Mouse (Mus musculus) limb, embryonic 12.5 days (tissue): ENCODE measurements around the gene Coq9. TPM values are rescaled to one million over a fixed set of nuclear protein-coding genes. Genes with fewer than 3 reads are reported as not detected.
"Not testable (repeated sequence)": the region's sequence is repeated elsewhere in the genome, so short reads cannot be mapped to it uniquely, and the experiment has no call there.

Source experiments
- ATAC-seq: fragments of 200-750 bp; cut with Nextera tagmentation; 2 replicates; pipeline ENCODE4 v1.8.0; 2017; ENCODE audit warnings: low read depth, moderate TSS enrichment; ENCODE audit not compliant: insufficient number of reproducible peaks, insufficient read depth, low FRiP score, low TSS enrichment
- H3K27ac ChIP-seq: fragments of 300-500 bp; sonication (generic); 2 replicates; pipeline ENCODE4 v1.5.1; 2016; ENCODE audit warnings: mild to moderate bottlenecking, moderate library complexity
- H3K27me3 ChIP-seq: fragments of 300-500 bp; sonication (generic); 2 replicates; pipeline ENCODE4 v1.6.1; 2016; ENCODE audit warnings: mild to moderate bottlenecking, moderate library complexity
- H3K36me3 ChIP-seq: fragments of 300-500 bp; sonication (generic); 2 replicates; pipeline ENCODE4 v1.6.1; 2016; ENCODE audit warnings: mild to moderate bottlenecking, moderate library complexity
- H3K4me1 ChIP-seq: fragments of 300-500 bp; sonication (generic); replicated peaks from 2 replicates; pipeline ENCODE4 v1.6.1; 2016
- H3K4me2 ChIP-seq: fragments of 300-500 bp; sonication (generic); 2 replicates; pipeline ENCODE4 v1.6.1; 2016; ENCODE audit warnings: mild to moderate bottlenecking, moderate library complexity
- H3K4me3 ChIP-seq: fragments of 300-500 bp; sonication (generic); replicated peaks from 2 replicates; pipeline ENCODE4 v1.5.1; 2016; ENCODE audit warnings: mild to moderate bottlenecking
- H3K9ac ChIP-seq: fragments of 300-500 bp; sonication (generic); replicated peaks from 2 replicates; pipeline ENCODE4 v1.6.1; 2016; ENCODE audit warnings: mild to moderate bottlenecking, moderate library complexity
- H3K9me3 ChIP-seq: fragments of 300-500 bp; sonication (generic); 2 replicates; pipeline ENCODE4 v1.6.1; 2016; ENCODE audit warnings: mild to moderate bottlenecking, moderate library complexity
- WGBS: fragments of 180-500 bp; shearing (Covaris S2); methylation state at CpG from one replicate; pipeline ENCODE4 v1.1.7; 2016; 5-methylcytosine and 5-hydroxymethylcytosine counted together
- polyA plus RNA-seq: library from polyadenylated mRNA; unstranded; fragments of >200 nt; fragmentation: Nextera tagmentation; extraction: Ambion mirVana; gene quantifications from 2 replicates; pipeline ENCODE4 v1.2.1, GENCODE M21; 2016

Gene Coq9
- polyA plus RNA-seq, 1 experiment from 2014 or later: 64.4 TPM

- no peaks in the 10 kb centered on the region for H3K27me3 ChIP-seq
- no peaks in the 10 kb centered on the region for H3K9me3 ChIP-seq
- H3K36me3 ChIP-seq: peaks cover 76% of the 10 kb centered on the region
- no peak overlapping the region for H3K4me2 ChIP-seq
- ATAC-seq: peak; percentile 34; the same call in 1 of the 2 replicates
- no peak overlapping the region for H3K9ac ChIP-seq
- H3K4me1 ChIP-seq: no peaks in the 10 kb centered on the region
- no peak overlapping the region for H3K4me3 ChIP-seq
- H3K27ac ChIP-seq: no peak overlapping the region
- 78% methylated on average over 23 of the region's 23 CpGs for WGBS
Observed at GRCm38 (mm10) chr8:94822637-94823560, 15.2 kb upstream of the Coq9 start.

DNA sequence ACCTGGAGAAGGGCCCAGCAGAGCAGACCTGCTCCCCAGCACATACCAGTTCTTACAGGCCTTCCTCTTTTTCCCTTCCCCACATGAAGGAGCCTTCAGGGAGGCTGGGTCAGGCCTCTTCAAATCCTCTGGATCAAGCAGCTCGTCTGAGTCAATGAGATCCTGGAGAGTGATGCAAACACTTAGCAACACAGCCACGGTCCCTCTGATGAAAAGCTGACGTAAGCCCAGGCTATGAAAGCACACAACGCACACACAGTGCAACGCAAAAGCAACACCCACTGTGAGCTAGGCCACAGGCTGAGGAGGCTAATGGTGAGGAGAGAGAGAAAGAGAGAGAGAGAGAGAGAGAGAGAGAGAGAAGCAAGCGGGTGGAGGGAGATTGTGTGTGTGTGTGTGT lies 13.0 kb upstream of the Coq9 start:
- peaks cover 90% of the 10 kb centered on the region for H3K36me3 ChIP-seq
- H3K9me3 ChIP-seq: no peaks in the 10 kb centered on the region; the same call in 1 of the 2 replicates
- H3K4me3 ChIP-seq: no peak overlapping the region
- no peak overlapping the region for H3K4me2 ChIP-seq
- no peak overlapping the region for H3K9ac ChIP-seq
- ATAC-seq: no peak
- no peaks in the 10 kb centered on the region for H3K4me1 ChIP-seq
- H3K27ac ChIP-seq: no peak overlapping the region
- WGBS: 89% methylated on average over 6 of the region's 6 CpGs
- H3K27me3 ChIP-seq: no peaks in the 10 kb centered on the region

- Histone ChIP-seq H3K4me2 (no peak overlapping the region), H3K4me3 (no peak overlapping the region), H3K27ac (no peak overlapping the region), H3K4me1 (no peaks in the 10 kb centered on the region), H3K9ac (no peak overlapping the region), H3K9me3 (no peaks in the 10 kb centered on the region; the same call in 1 of the 2 replicates), H3K36me3 (peaks cover 90% of the 10 kb centered on the region), H3K27me3 (no peaks in the 10 kb centered on the region)
- WGBS: 93% methylated on average over 5 of the region's 5 CpGs
- no peak for ATAC-seq
Observed at GRCm38 (mm10) chr8:94826210-94826609, 11.9 kb upstream of the Coq9 start.

- Histone ChIP-seq H3K27me3 (no peaks in the 10 kb centered on the region), H3K36me3 (peaks cover 80% of the 10 kb centered on the region), H3K27ac (no peak overlapping the region), H3K9me3 (no peaks in the 10 kb centered on the region; the same call in 1 of the 2 replicates), H3K4me3 (no peak overlapping the region), H3K4me1 (no peaks in the 10 kb centered on the region), H3K9ac (no peak overlapping the region), H3K4me2 (no peak overlapping the region)
- WGBS: 93% methylated on average over 6 of the region's 6 CpGs
- ATAC-seq: no peak
Observed at GRCm38 (mm10) chr8:94828284-94828683, 9.8 kb upstream of the Coq9 start.

DNA sequence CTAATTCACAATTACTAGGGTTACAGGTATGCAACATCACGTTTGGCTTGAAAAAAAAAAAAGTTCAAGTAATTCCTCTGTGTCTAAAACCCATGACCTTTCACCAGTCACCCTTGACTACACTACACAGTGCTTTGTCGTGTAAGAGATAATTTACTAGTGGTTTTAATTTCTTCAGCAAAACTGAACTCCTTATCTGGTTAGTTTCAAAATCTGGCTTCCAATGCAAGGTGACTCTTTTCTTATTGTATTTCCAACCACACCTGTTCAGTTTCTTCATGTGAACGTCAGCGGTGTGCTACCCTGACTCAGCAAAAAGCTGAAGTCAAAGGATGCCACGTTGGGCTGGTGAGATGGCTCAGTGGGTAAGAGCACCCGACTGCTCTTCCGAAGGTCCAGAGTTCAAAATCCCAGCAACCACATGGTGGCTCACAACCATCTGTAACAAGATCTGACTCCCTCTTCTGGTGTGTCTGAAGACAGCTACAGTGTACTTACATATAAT lies 4.2 kb upstream of the Coq9 start:
- 82% methylated on average over 7 of the region's 7 CpGs for WGBS
- H3K4me2 ChIP-seq: not testable (repeated sequence)
- H3K4me1 ChIP-seq: peaks cover 13% of the 10 kb centered on the region

DNA sequence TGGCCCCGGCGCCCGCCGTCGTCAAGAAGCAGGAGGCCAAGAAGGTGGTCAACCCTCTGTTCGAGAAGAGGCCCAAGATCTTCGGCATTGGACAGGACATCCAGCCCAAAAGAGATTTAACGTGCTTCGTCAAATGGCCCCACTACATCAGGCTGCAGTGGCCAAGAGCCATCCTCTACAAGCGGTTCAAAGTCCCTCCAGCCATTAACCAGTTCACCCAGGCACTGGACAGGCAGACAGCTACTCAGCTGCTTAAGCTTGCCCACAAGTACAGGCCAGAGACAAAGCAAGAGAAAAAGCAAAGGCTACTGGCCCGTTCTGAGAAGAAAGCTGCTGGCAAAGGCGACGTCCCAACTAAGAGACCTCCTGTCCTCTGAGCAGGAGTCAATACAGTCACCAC lies 2.4 kb upstream of the Coq9 start:
- WGBS: 96% methylated on average over 13 of the region's 13 CpGs
- Histone ChIP-seq H3K36me3 (peaks cover 15% of the 10 kb centered on the region), H3K4me1 (peaks cover 16% of the 10 kb centered on the region)
- H3K4me2 ChIP-seq, H3K27me3 ChIP-seq, ATAC-seq, H3K9ac ChIP-seq, H3K4me3 ChIP-seq, H3K27ac ChIP-seq, H3K9me3 ChIP-seq: not testable (repeated sequence)

More for the DNA sequence above, 4.2 kb upstream of the Coq9 start:
- peaks cover 32% of the 10 kb centered on the region for H3K36me3 ChIP-seq
- H3K27me3 ChIP-seq, H3K27ac ChIP-seq, H3K9me3 ChIP-seq, ATAC-seq, H3K4me3 ChIP-seq, H3K9ac ChIP-seq: not testable (repeated sequence)

- Histone ChIP-seq H3K9ac (peak overlapping the region; percentile 92; the same call in 1 of the 2 replicates), H3K36me3 (peaks cover 7% of the 10 kb centered on the region), H3K27me3 (no peaks in the 10 kb centered on the region), H3K4me2 (peak overlapping the region; percentile 86), H3K27ac (no peak overlapping the region), H3K4me3 (peak overlapping the region; percentile 89), H3K4me1 (peaks cover 16% of the 10 kb centered on the region), H3K9me3 (no peaks in the 10 kb centered on the region)
- WGBS: 75% methylated on average over 11 of the region's 11 CpGs
- ATAC-seq: no peak
Observed at GRCm38 (mm10) chr8:94836456-94837240, 1.5 kb upstream of the Coq9 start.

DNA sequence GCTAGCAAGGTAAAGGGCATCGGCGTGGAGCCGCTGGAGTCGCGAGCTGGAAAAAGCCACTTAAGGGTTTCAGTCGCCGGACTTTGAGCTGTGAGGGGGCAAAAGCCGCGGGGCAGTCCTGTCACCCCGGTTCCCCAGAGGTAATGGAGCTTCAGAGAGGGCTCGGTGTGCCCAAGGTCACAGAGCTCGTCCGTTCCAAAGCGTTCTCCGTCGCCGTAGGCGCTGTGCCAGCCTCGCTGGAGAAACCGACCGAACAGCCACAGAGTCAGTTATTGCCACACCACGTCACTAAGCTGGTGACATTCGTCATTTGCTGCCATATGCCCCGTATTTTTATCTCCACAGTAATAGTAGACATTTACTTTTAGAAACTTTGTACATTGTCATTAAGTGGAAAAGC lies 479 bp downstream of the Coq9 start:
- H3K27me3 ChIP-seq: no peaks in the 10 kb centered on the region
- peak overlapping the region; percentile 92 for H3K9ac ChIP-seq
- peak overlapping the region; percentile 89 for H3K4me3 ChIP-seq
- H3K4me2 ChIP-seq: peak overlapping the region; percentile 64
- H3K9me3 ChIP-seq: no peaks in the 10 kb centered on the region
- peak; percentile 69 for ATAC-seq
- WGBS: under 1% methylated on average over 24 of the region's 24 CpGs
- peak overlapping the region; percentile 84 for H3K27ac ChIP-seq
- H3K4me1 ChIP-seq: peaks cover 16% of the 10 kb centered on the region
- H3K36me3 ChIP-seq: 0 out of 2 replicates have a peak, but pooled peaks cover 6% of the 10 kb centered on the region

GRCm38 (mm10) chr8:94841183-94841582 lies 3.1 kb downstream of the Coq9 start:
- H3K9ac ChIP-seq: no peak overlapping the region
- no peaks in the 10 kb centered on the region for H3K27me3 ChIP-seq
- no peaks in the 10 kb centered on the region for H3K9me3 ChIP-seq
- H3K4me2 ChIP-seq: no peak overlapping the region
- H3K36me3 ChIP-seq: peaks cover 29% of the 10 kb centered on the region
- no peak overlapping the region for H3K4me3 ChIP-seq
- peaks cover 16% of the 10 kb centered on the region for H3K4me1 ChIP-seq
- 49% methylated on average over 2 of the region's 2 CpGs for WGBS
- H3K27ac ChIP-seq: no peak overlapping the region
- no peak for ATAC-seq

GRCm38 (mm10) chr8:94850049-94850448 lies 11.9 kb downstream of the Coq9 start:
- WGBS: 94% methylated on average over 5 of the region's 5 CpGs

GRCm38 (mm10) chr8:94854761-94855160 lies 16.6 kb downstream of the Coq9 start:
- H3K9ac ChIP-seq, H3K27ac ChIP-seq, H3K9me3 ChIP-seq, ATAC-seq, H3K4me3 ChIP-seq, H3K4me2 ChIP-seq, H3K27me3 ChIP-seq: not testable (repeated sequence)
- peaks cover 13% of the 10 kb centered on the region for H3K4me1 ChIP-seq
- WGBS: 90% methylated on average over 11 of the region's 11 CpGs
- peaks cover 55% of the 10 kb centered on the region for H3K36me3 ChIP-seq

More at GRCm38 (mm10) chr8:94850049-94850448, 11.9 kb downstream of the Coq9 start:
- H3K4me1 ChIP-seq: no peaks in the 10 kb centered on the region
- H3K36me3 ChIP-seq: peaks cover 91% of the 10 kb centered on the region
- H3K4me3 ChIP-seq: no peak overlapping the region
- no peaks in the 10 kb centered on the region for H3K27me3 ChIP-seq
- no peak overlapping the region for H3K4me2 ChIP-seq
- H3K9ac ChIP-seq: no peak overlapping the region
- ATAC-seq: no peak
- H3K27ac ChIP-seq: no peak overlapping the region
- H3K9me3 ChIP-seq: no peaks in the 10 kb centered on the region
